ENCODE assay signal across 8 mouse cellular contexts in the genomic region with DNA sequence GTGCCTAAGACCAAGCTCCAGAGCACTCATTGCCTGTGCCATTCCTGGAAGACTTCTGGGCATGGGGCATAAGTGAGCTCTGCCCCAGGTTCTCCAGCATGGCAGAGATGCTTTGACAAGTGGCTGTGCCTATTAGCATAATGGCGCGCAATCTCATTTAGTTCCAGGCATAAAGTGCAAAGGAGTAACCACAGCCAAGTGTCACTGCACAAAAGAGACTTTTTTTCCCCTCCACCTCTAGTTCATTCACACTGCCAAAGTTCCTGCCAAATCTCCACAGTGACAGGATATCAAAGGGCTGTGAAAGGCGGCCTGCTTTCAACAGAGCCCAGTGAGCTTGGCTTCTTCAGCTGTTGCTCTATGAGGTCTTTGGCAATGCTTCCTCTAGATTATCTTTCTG.
DNase-seq lines count a peak whose midpoint lies in the region; ATAC-seq and TF ChIP-seq lines count a peak whose summit lies in the region.

No protein-coding gene starts in this region.

- no peak for TF ChIP-seq CTCF in forebrain, postnatal 0 days (IDR thresholded peaks at IDR 0.05; ENCODE audit: low read depth)
- TF ChIP-seq CTCF in intestine, postnatal 0 days (IDR thresholded peaks at IDR 0.05; ENCODE audit: low read depth) = no peak

- H3K27me3 ChIP-seq in heart, embryonic 12.5 days (replicated peaks) = no peaks in the 10 kb centered on the region
- no peaks in the 10 kb centered on the region for H3K27me3 ChIP-seq in forebrain, postnatal 0 days (ENCODE audit: insufficient read depth, low read length)
- H3K27me3 ChIP-seq in midbrain, embryonic 12.5 days = no peaks in the 10 kb centered on the region
- no peaks in the 10 kb centered on the region for H3K27me3 ChIP-seq in intestine, postnatal 0 days (replicated peaks; ENCODE audit: control insufficient read depth, insufficient read depth, low read length)

- H3K27ac ChIP-seq in heart, embryonic 12.5 days (ENCODE audit: poor library complexity, severe bottlenecking) = no peak overlapping the region
- H3K27ac ChIP-seq in forebrain, postnatal 0 days (ENCODE audit: low read depth, low read length) = no peak overlapping the region
- H3K27ac ChIP-seq in midbrain, embryonic 12.5 days (replicated peaks) = peak overlapping the region; percentile 40; the same call in 1 of the 2 replicates
- H3K27ac ChIP-seq in intestine, postnatal 0 days (ENCODE audit: low read depth, low read length) = no peak overlapping the region

- peak; percentile 43 to 48 for DNase-seq in heart, postnatal 10 days
- peak; percentile 69 to 86 for DNase-seq in cerebellum, adult 18-20 months
- DNase-seq in forebrain, postnatal 0 days = peak; percentile 67
- no peak for DNase-seq in spleen, adult 18-20 months
- no peak for DNase-seq in lung, adult 18-20 months

- intact Hi-C loops in heart, postnatal 10 days (cut with DNase I) = no loop called here

- H3K9me3 ChIP-seq in heart, embryonic 12.5 days (replicated peaks) = no peaks in the 10 kb centered on the region
- H3K9me3 ChIP-seq in forebrain, postnatal 0 days (ENCODE audit: low read length) = no peaks in the 10 kb centered on the region
- no peaks in the 10 kb centered on the region for H3K9me3 ChIP-seq in midbrain, embryonic 12.5 days
- no peaks in the 10 kb centered on the region for H3K9me3 ChIP-seq in intestine, postnatal 0 days (ENCODE audit: control insufficient read depth)

- 61% methylated on average over 3 of the region's 3 CpGs for WGBS in heart, embryonic 12.5 days
- WGBS in forebrain, postnatal 0 days = 18% methylated on average over 3 of the region's 3 CpGs
- WGBS in midbrain, embryonic 12.5 days = 12% methylated on average over 3 of the region's 3 CpGs
- 82% methylated on average over 3 of the region's 3 CpGs for WGBS in intestine, postnatal 0 days

- no peak for ATAC-seq in heart, embryonic 12.5 days (ENCODE audit: insufficient number of reproducible peaks, low FRiP score)
- ATAC-seq in forebrain, postnatal 0 days = peak; percentile 82
- peak; percentile 88 for ATAC-seq in midbrain, embryonic 12.5 days (ENCODE audit: low FRiP score, low read depth)
- ATAC-seq in intestine, postnatal 0 days = no peak

- no peak overlapping the region for H3K4me2 ChIP-seq in heart, embryonic 12.5 days
- no peak overlapping the region for H3K4me2 ChIP-seq in forebrain, postnatal 0 days (ENCODE audit: low read depth)
- no peak overlapping the region for H3K4me2 ChIP-seq in midbrain, embryonic 12.5 days (replicated peaks)
- H3K4me2 ChIP-seq in intestine, postnatal 0 days (replicated peaks; ENCODE audit: low read depth) = no peak overlapping the region

- no peaks in the 10 kb centered on the region for H3K36me3 ChIP-seq in heart, embryonic 12.5 days
- no peaks in the 10 kb centered on the region for H3K36me3 ChIP-seq in forebrain, postnatal 0 days (ENCODE audit: insufficient read depth)
- H3K36me3 ChIP-seq in midbrain, embryonic 12.5 days = no peaks in the 10 kb centered on the region
- H3K36me3 ChIP-seq in intestine, postnatal 0 days (ENCODE audit: control insufficient read depth, insufficient read depth) = no peaks in the 10 kb centered on the region

- no peak overlapping the region for H3K9ac ChIP-seq in heart, embryonic 12.5 days
- no peak overlapping the region for H3K9ac ChIP-seq in forebrain, postnatal 0 days
- no peak overlapping the region for H3K9ac ChIP-seq in midbrain, embryonic 12.5 days (replicated peaks)
- no peak overlapping the region for H3K9ac ChIP-seq in intestine, postnatal 0 days (ENCODE audit: low read depth, low read length)

- H3K4me3 ChIP-seq in heart, embryonic 12.5 days = no peak overlapping the region
- H3K4me3 ChIP-seq in forebrain, postnatal 0 days (ENCODE audit: low read depth, low read length) = no peak overlapping the region
- H3K4me3 ChIP-seq in midbrain, embryonic 12.5 days = no peak overlapping the region
- H3K4me3 ChIP-seq in intestine, postnatal 0 days (ENCODE audit: low read depth, low read length) = no peak overlapping the region

- peaks cover 4% of the 10 kb centered on the region; the same call in 1 of the 2 replicates for H3K4me1 ChIP-seq in heart, embryonic 12.5 days (replicated peaks)
- 0 out of 2 replicates have a peak, but pooled peaks cover 7% of the 10 kb centered on the region for H3K4me1 ChIP-seq in forebrain, postnatal 0 days (ENCODE audit: insufficient read depth)
- peaks cover 11% of the 10 kb centered on the region; the same call in 1 of the 2 replicates for H3K4me1 ChIP-seq in midbrain, embryonic 12.5 days
- no peaks in the 10 kb centered on the region for H3K4me1 ChIP-seq in intestine, postnatal 0 days (replicated peaks; ENCODE audit: control insufficient read depth, insufficient read depth, low read length)

Comparison
In these comparisons a context has a peak if more than half of its experiments do, and no peak if none do; other contexts are left out.
1. DNase-seq: peak in heart, postnatal 10 days (2 of 2), cerebellum, adult 18-20 months (2 of 2) and forebrain, postnatal 0 days (single experiment); none in spleen, adult 18-20 months (0 of 2) and lung, adult 18-20 months (0 of 2).
2. ATAC-seq: peak in forebrain, postnatal 0 days (single experiment) and midbrain, embryonic 12.5 days (single experiment); none in heart, embryonic 12.5 days (single experiment) and intestine, postnatal 0 days (single experiment).